Mouse (Mus musculus): Measurements from ENCODE around the gene Prdx6. TPM values are rescaled to one million over a fixed set of nuclear protein-coding genes. Genes with fewer than 3 reads are reported as not detected.
"Not testable (repeated sequence)": the region's sequence is repeated elsewhere in the genome, so short reads cannot be mapped to it uniquely, and the experiment has no call there.

The Prdx6 gene
- polyA plus RNA-seq, 1 experiment, result 511 TPM

GRCm38 (mm10) chr1:161237339-161237738, 13.7 kb downstream of the Prdx6 start:
- TF ChIP-seq CTCF (IDR thresholded peaks at IDR 0.05; ENCODE audit: extremely low read depth, insufficient read depth, low read length) (no peak), POLR2A (IDR thresholded peaks at IDR 0.05; ENCODE audit: extremely low read depth, insufficient read depth, low read length) (no peak)
- H3K27ac ChIP-seq (ENCODE audit: insufficient read depth, low read length), result no peak overlapping the region
- H3K4me1 ChIP-seq (ENCODE audit: control insufficient read depth, insufficient read depth, low read length), result no peaks in the 10 kb centered on the region
- H3K4me3 ChIP-seq (ENCODE audit: insufficient read depth, low read length), result no peak overlapping the region

GRCm38 (mm10) chr1:161233226-161233839, 17.7 kb downstream of the Prdx6 start:
- Histone ChIP-seq H3K4me3 (ENCODE audit: insufficient read depth, low read length) (no peak overlapping the region), H3K27ac (ENCODE audit: insufficient read depth, low read length) (no peak overlapping the region), H3K4me1 (ENCODE audit: control insufficient read depth, insufficient read depth, low read length) (no peaks in the 10 kb centered on the region)
- TF ChIP-seq POLR2A (IDR thresholded peaks at IDR 0.05; ENCODE audit: extremely low read depth, insufficient read depth, low read length), result no peak
- TF ChIP-seq CTCF (IDR thresholded peaks at IDR 0.05; ENCODE audit: extremely low read depth, insufficient read depth, low read length), result no peak

- Histone ChIP-seq H3K27ac (ENCODE audit: insufficient read depth, low read length) (no peak overlapping the region), H3K4me3 (ENCODE audit: insufficient read depth, low read length) (no peak overlapping the region), H3K4me1 (ENCODE audit: control insufficient read depth, insufficient read depth, low read length) (no peaks in the 10 kb centered on the region)
- TF ChIP-seq POLR2A (IDR thresholded peaks at IDR 0.05; ENCODE audit: extremely low read depth, insufficient read depth, low read length), result no peak
- no peak for TF ChIP-seq CTCF (IDR thresholded peaks at IDR 0.05; ENCODE audit: extremely low read depth, insufficient read depth, low read length)
Measured at GRCm38 (mm10) chr1:161232181-161232580, 18.8 kb downstream of the Prdx6 start.

- TF ChIP-seq CTCF (IDR thresholded peaks at IDR 0.05; ENCODE audit: extremely low read depth, insufficient read depth, low read length), result no peak
- Histone ChIP-seq H3K4me3 (ENCODE audit: insufficient read depth, low read length) (no peak overlapping the region), H3K4me1 (ENCODE audit: control insufficient read depth, insufficient read depth, low read length) (no peaks in the 10 kb centered on the region), H3K27ac (ENCODE audit: insufficient read depth, low read length) (no peak overlapping the region)
Measured at GRCm38 (mm10) chr1:161224837-161225236, 26.2 kb downstream of the Prdx6 start.

- no peak for TF ChIP-seq CTCF (IDR thresholded peaks at IDR 0.05; ENCODE audit: extremely low read depth, insufficient read depth, low read length)
- TF ChIP-seq POLR2A (IDR thresholded peaks at IDR 0.05; ENCODE audit: extremely low read depth, insufficient read depth, low read length), result no peak
- Histone ChIP-seq H3K4me1 (ENCODE audit: control insufficient read depth, insufficient read depth, low read length) (no peaks in the 10 kb centered on the region), H3K4me3 (ENCODE audit: insufficient read depth, low read length) (no peak overlapping the region), H3K27ac (ENCODE audit: insufficient read depth, low read length) (no peak overlapping the region)
Measured at GRCm38 (mm10) chr1:161219816-161220215, 31.2 kb downstream of the Prdx6 start.

GRCm38 (mm10) chr1:161214465-161214864, 36.6 kb downstream of the Prdx6 start:
- TF ChIP-seq CTCF (IDR thresholded peaks at IDR 0.05; ENCODE audit: extremely low read depth, insufficient read depth, low read length) (peak; percentile 38; the same call in 1 of the 2 replicates), POLR2A (IDR thresholded peaks at IDR 0.05; ENCODE audit: extremely low read depth, insufficient read depth, low read length) (no peak)
- no peak overlapping the region for H3K27ac ChIP-seq (ENCODE audit: insufficient read depth, low read length)
- H3K4me1 ChIP-seq (ENCODE audit: control insufficient read depth, insufficient read depth, low read length), result no peaks in the 10 kb centered on the region
- no peak overlapping the region for H3K4me3 ChIP-seq (ENCODE audit: insufficient read depth, low read length)

GRCm38 (mm10) chr1:161199856-161200255, 51.2 kb downstream of the Prdx6 start:
- TF ChIP-seq POLR2A (IDR thresholded peaks at IDR 0.05; ENCODE audit: extremely low read depth, insufficient read depth, low read length), result no peak
- TF ChIP-seq CTCF (IDR thresholded peaks at IDR 0.05; ENCODE audit: extremely low read depth, insufficient read depth, low read length), result no peak
- Histone ChIP-seq H3K27ac (ENCODE audit: insufficient read depth, low read length) (no peak overlapping the region), H3K4me3 (ENCODE audit: insufficient read depth, low read length) (no peak overlapping the region), H3K4me1 (ENCODE audit: control insufficient read depth, insufficient read depth, low read length) (no peaks in the 10 kb centered on the region)

GRCm38 (mm10) chr1:161196364-161196763, 54.7 kb downstream of the Prdx6 start:
- peak overlapping the region; percentile 36; the same call in 1 of the 2 replicates for H3K4me3 ChIP-seq (ENCODE audit: insufficient read depth, low read length)
- not testable (repeated sequence) for H3K4me1 ChIP-seq (ENCODE audit: control insufficient read depth, insufficient read depth, low read length); H3K27ac ChIP-seq (ENCODE audit: insufficient read depth, low read length)

GRCm38 (mm10) chr1:161195541-161196351, 55.3 kb downstream of the Prdx6 start:
- 0 out of 2 replicates have a peak, but pooled peaks have one; percentile 33 for TF ChIP-seq POLR2A (IDR thresholded peaks at IDR 0.05; ENCODE audit: extremely low read depth, insufficient read depth, low read length)
- peak; percentile 79 for TF ChIP-seq CTCF (IDR thresholded peaks at IDR 0.05; ENCODE audit: extremely low read depth, insufficient read depth, low read length)
- Histone ChIP-seq H3K4me1 (ENCODE audit: control insufficient read depth, insufficient read depth, low read length) (no peaks in the 10 kb centered on the region), H3K4me3 (ENCODE audit: insufficient read depth, low read length) (peak overlapping the region; percentile 36; the same call in 1 of the 2 replicates), H3K27ac (ENCODE audit: insufficient read depth, low read length) (no peak overlapping the region)
